Mouse (Mus musculus): ENCODE measurements around the gene Notch4. TPM values are rescaled to one million over a fixed set of nuclear protein-coding genes. Genes with fewer than 3 reads are reported as not detected.
A peak's percentile ranks its signal among the peaks of the same experiment; 100 is the strongest.

Gene Notch4
- polyA plus RNA-seq, 1 experiment from 2014 or later, result 9.8 TPM

- H3K4me1 ChIP-seq (ENCODE audit: control insufficient read depth in 2 of 2, insufficient read depth in 2 of 2, low read length in 2 of 2), result peaks cover 8% of the 10 kb centered on the region in 2 experiments
- ATAC-seq (ENCODE audit: insufficient number of reproducible peaks, insufficient read depth, low FRiP score, low read depth), result no peak
- H3K27me3 ChIP-seq (ENCODE audit: control insufficient read depth, insufficient read depth, low read length), result no peaks in the 10 kb centered on the region
- H3K36me3 ChIP-seq (ENCODE audit: control insufficient read depth, insufficient read depth, low read length), result no peaks in the 10 kb centered on the region
- H3K4me2 ChIP-seq (ENCODE audit: low read length), result no peak overlapping the region
- 26% methylated on average over 15 of the region's 15 CpGs for WGBS
- 0 out of 2 replicates have a peak, but pooled peaks cover 2% of the 10 kb centered on the region for H3K9me3 ChIP-seq (ENCODE audit: control insufficient read depth, low read length)
- no peak overlapping the region for H3K4me3 ChIP-seq (ENCODE audit: control insufficient read depth in 1 of 2, insufficient read depth in 1 of 2, low read depth in 1 of 2, low read length in 2 of 2)
- H3K9ac ChIP-seq (ENCODE audit: low read length), result no peak overlapping the region
- H3K27ac ChIP-seq (replicated peaks in 1 of 2; ENCODE audit: control insufficient read depth in 1 of 2, insufficient read depth in 1 of 2, low read depth in 2 of 2, low read length in 2 of 2), result no peak overlapping the region
These were observed 4.2 kb upstream of the Notch4 start for GRCm38 (mm10) chr17:34559895-34560294.

DNA sequence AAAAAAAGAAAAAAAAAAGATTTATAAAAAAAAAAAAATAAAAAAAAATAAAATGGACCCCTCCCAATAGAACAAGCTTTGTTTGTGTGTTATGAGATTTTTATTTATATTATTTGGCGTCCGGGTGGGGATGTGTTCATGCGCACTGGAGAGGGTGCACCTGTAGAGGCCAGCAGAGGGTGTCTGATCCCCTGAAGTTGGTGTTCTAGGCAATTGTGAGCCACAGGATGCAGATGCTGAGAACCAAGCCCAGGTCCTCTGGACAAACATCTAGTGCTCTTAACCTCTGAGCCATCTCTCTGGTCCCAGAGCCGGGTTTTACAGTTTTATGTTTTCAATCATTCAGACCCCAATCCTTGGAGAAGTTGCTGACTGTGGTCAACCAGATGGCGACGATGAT, 3.6 kb upstream of the Notch4 start:
- 87% methylated on average over 6 of the region's 6 CpGs for WGBS
- Histone ChIP-seq H3K4me3 (ENCODE audit: control insufficient read depth in 1 of 2, insufficient read depth in 1 of 2, low read depth in 1 of 2, low read length in 2 of 2) (no peak overlapping the region), H3K4me2 (ENCODE audit: low read length) (no peak overlapping the region), H3K27ac (replicated peaks in 1 of 2; ENCODE audit: control insufficient read depth in 1 of 2, insufficient read depth in 1 of 2, low read depth in 2 of 2, low read length in 2 of 2) (0 out of 4 replicates have a peak overlapping the region, but pooled peaks of 1 of the 2 experiments have one; percentile 55), H3K27me3 (ENCODE audit: control insufficient read depth, insufficient read depth, low read length) (no peaks in the 10 kb centered on the region), H3K9ac (ENCODE audit: low read length) (no peak overlapping the region), H3K4me1 (ENCODE audit: control insufficient read depth in 2 of 2, insufficient read depth in 2 of 2, low read length in 2 of 2) (peaks cover 8 to 11% of the 10 kb centered on the region in 2 experiments), H3K9me3 (ENCODE audit: control insufficient read depth, low read length) (0 out of 2 replicates have a peak, but pooled peaks cover 2% of the 10 kb centered on the region), H3K36me3 (ENCODE audit: control insufficient read depth, insufficient read depth, low read length) (no peaks in the 10 kb centered on the region)
- ATAC-seq (ENCODE audit: insufficient number of reproducible peaks, insufficient read depth, low FRiP score, low read depth), result no peak

DNA sequence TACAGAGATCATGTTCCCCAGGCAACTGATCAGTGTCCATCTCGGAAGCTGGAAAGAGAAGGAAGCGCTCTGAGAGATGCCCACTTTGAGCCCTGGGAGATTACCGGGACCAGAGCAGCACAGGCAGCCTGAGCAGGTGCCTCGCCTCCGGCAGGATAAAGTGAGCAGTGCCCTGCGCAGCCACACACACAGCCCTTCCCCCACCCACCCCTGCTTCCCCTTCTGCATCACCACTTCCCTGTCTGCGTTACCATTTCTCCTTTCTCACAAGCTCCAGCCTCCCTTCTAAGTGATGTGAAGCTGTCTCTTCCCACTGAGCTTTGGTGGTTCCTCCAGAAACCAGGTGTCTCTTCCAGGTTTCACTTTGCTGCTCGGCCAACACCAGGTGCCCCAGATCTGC, 2.9 kb upstream of the Notch4 start:
- Histone ChIP-seq H3K27me3 (ENCODE audit: control insufficient read depth, insufficient read depth, low read length) (no peaks in the 10 kb centered on the region), H3K27ac (replicated peaks in 1 of 2; ENCODE audit: control insufficient read depth in 1 of 2, insufficient read depth in 1 of 2, low read depth in 2 of 2, low read length in 2 of 2) (peak overlapping the region in 1 of 2 experiments; percentile 55; a peak in 2 of 4 replicates), H3K4me1 (ENCODE audit: control insufficient read depth in 2 of 2, insufficient read depth in 2 of 2, low read length in 2 of 2) (peaks cover 8 to 11% of the 10 kb centered on the region in 2 experiments), H3K4me2 (ENCODE audit: low read length) (peak overlapping the region; percentile 34; the same call in 1 of the 2 replicates), H3K9me3 (ENCODE audit: control insufficient read depth, low read length) (0 out of 2 replicates have a peak, but pooled peaks cover 2% of the 10 kb centered on the region), H3K4me3 (ENCODE audit: control insufficient read depth in 1 of 2, insufficient read depth in 1 of 2, low read depth in 1 of 2, low read length in 2 of 2) (no peak overlapping the region), H3K36me3 (ENCODE audit: control insufficient read depth, insufficient read depth, low read length) (no peaks in the 10 kb centered on the region), H3K9ac (ENCODE audit: low read length) (no peak overlapping the region)
- no peak for ATAC-seq (ENCODE audit: insufficient number of reproducible peaks, insufficient read depth, low FRiP score, low read depth)
- 41% methylated on average over 8 of the region's 8 CpGs for WGBS

- 52% methylated on average over 3 of the region's 3 CpGs for WGBS
- H3K36me3 ChIP-seq (ENCODE audit: control insufficient read depth, insufficient read depth, low read length), result no peaks in the 10 kb centered on the region
- H3K9me3 ChIP-seq (ENCODE audit: control insufficient read depth, low read length), result 0 out of 2 replicates have a peak, but pooled peaks cover 2% of the 10 kb centered on the region
- H3K27ac ChIP-seq (replicated peaks in 1 of 2; ENCODE audit: control insufficient read depth in 1 of 2, insufficient read depth in 1 of 2, low read depth in 2 of 2, low read length in 2 of 2), result no peak overlapping the region
- no peak for ATAC-seq (ENCODE audit: insufficient number of reproducible peaks, insufficient read depth, low FRiP score, low read depth)
- H3K27me3 ChIP-seq (ENCODE audit: control insufficient read depth, insufficient read depth, low read length), result no peaks in the 10 kb centered on the region
- H3K4me1 ChIP-seq (ENCODE audit: control insufficient read depth in 2 of 2, insufficient read depth in 2 of 2, low read length in 2 of 2), result peaks cover 8 to 11% of the 10 kb centered on the region in 2 experiments
- H3K9ac ChIP-seq (ENCODE audit: low read length), result no peak overlapping the region
- no peak overlapping the region for H3K4me2 ChIP-seq (ENCODE audit: low read length)
- no peak overlapping the region for H3K4me3 ChIP-seq (ENCODE audit: control insufficient read depth in 1 of 2, insufficient read depth in 1 of 2, low read depth in 1 of 2, low read length in 2 of 2)
These were observed 1.5 kb upstream of the Notch4 start for GRCm38 (mm10) chr17:34562595-34562994.

DNA sequence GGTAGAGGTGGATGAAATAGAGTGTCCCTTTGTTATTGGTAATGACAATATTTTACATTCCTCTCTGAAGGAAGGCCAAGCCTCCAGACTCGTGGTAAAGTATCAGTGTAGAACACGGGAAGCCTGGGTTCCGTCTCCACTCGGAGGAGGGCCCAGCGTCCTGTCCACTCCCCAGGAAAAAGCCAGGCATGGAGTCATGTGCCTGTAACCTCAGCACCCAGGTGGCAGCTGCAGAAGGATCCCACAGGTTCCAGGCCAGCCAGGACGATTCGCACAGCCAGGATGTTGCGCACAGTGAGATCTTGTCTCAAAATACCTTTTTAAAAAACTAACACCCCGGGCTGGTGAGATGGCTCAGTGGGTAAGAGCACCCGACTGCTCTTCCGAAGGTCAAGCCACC, 714 bp upstream of the Notch4 start:
- Histone ChIP-seq H3K4me2 (ENCODE audit: low read length) (no peak overlapping the region), H3K36me3 (ENCODE audit: control insufficient read depth, insufficient read depth, low read length) (no peaks in the 10 kb centered on the region), H3K4me1 (ENCODE audit: control insufficient read depth in 2 of 2, insufficient read depth in 2 of 2, low read length in 2 of 2) (peaks cover 8 to 11% of the 10 kb centered on the region in 2 experiments), H3K27me3 (ENCODE audit: control insufficient read depth, insufficient read depth, low read length) (no peaks in the 10 kb centered on the region), H3K9me3 (ENCODE audit: control insufficient read depth, low read length) (0 out of 2 replicates have a peak, but pooled peaks cover 2% of the 10 kb centered on the region), H3K27ac (replicated peaks in 1 of 2; ENCODE audit: control insufficient read depth in 1 of 2, insufficient read depth in 1 of 2, low read depth in 2 of 2, low read length in 2 of 2) (0 out of 4 replicates have a peak overlapping the region, but pooled peaks of 1 of the 2 experiments have one; percentile 41), H3K9ac (ENCODE audit: low read length) (no peak overlapping the region), H3K4me3 (ENCODE audit: control insufficient read depth in 1 of 2, insufficient read depth in 1 of 2, low read depth in 1 of 2, low read length in 2 of 2) (no peak overlapping the region)
- 65% methylated on average over 11 of the region's 11 CpGs for WGBS
- no peak for ATAC-seq (ENCODE audit: insufficient number of reproducible peaks, insufficient read depth, low FRiP score, low read depth)

DNA sequence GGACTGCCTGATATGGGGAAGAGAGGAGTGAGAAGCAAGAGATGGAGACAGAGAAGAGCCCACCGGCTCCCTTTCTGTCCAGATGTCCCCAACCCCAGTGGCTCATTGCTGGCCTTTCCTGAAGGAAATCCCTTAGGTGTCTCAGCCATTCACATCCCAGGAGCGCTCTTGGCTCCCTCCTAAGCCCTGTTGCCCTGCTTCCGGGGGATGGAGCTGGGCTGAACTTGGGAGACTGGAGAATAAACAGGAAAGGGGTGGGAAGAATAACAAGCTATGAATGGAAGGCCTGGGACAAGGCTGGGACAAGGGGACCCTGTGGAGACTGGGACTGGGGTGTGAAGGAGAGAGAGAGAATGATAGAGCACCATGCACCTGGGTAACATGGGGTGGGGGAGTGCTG, 728 bp downstream of the Notch4 start:
- Histone ChIP-seq H3K4me1 (ENCODE audit: control insufficient read depth in 2 of 2, insufficient read depth in 2 of 2, low read length in 2 of 2) (peaks cover 8 to 11% of the 10 kb centered on the region in 2 experiments), H3K27me3 (ENCODE audit: control insufficient read depth, insufficient read depth, low read length) (no peaks in the 10 kb centered on the region), H3K4me3 (ENCODE audit: control insufficient read depth in 1 of 2, insufficient read depth in 1 of 2, low read depth in 1 of 2, low read length in 2 of 2) (peak overlapping the region; percentile 18 to 28), H3K9me3 (ENCODE audit: control insufficient read depth, low read length) (0 out of 2 replicates have a peak, but pooled peaks cover 2% of the 10 kb centered on the region), H3K9ac (ENCODE audit: low read length) (peak overlapping the region; percentile 66), H3K36me3 (ENCODE audit: control insufficient read depth, insufficient read depth, low read length) (0 out of 2 replicates have a peak, but pooled peaks cover under 1% of the 10 kb centered on the region), H3K27ac (replicated peaks in 1 of 2; ENCODE audit: control insufficient read depth in 1 of 2, insufficient read depth in 1 of 2, low read depth in 2 of 2, low read length in 2 of 2) (peak overlapping the region; percentile 52 to 82), H3K4me2 (ENCODE audit: low read length) (peak overlapping the region; percentile 55)
- peak; percentile 70 for ATAC-seq (ENCODE audit: insufficient number of reproducible peaks, insufficient read depth, low FRiP score, low read depth)
- WGBS, result 29% methylated on average over 3 of the region's 3 CpGs

- Histone ChIP-seq H3K27me3 (ENCODE audit: control insufficient read depth, insufficient read depth, low read length) (no peaks in the 10 kb centered on the region), H3K9ac (ENCODE audit: low read length) (no peak overlapping the region), H3K4me2 (ENCODE audit: low read length) (no peak overlapping the region), H3K9me3 (ENCODE audit: control insufficient read depth, low read length) (0 out of 2 replicates have a peak, but pooled peaks cover 5% of the 10 kb centered on the region), H3K36me3 (ENCODE audit: control insufficient read depth, insufficient read depth, low read length) (0 out of 2 replicates have a peak, but pooled peaks cover 2% of the 10 kb centered on the region), H3K4me1 (ENCODE audit: control insufficient read depth in 2 of 2, insufficient read depth in 2 of 2, low read length in 2 of 2) (peaks cover 8 to 11% of the 10 kb centered on the region in 2 experiments), H3K4me3 (ENCODE audit: control insufficient read depth in 1 of 2, insufficient read depth in 1 of 2, low read depth in 1 of 2, low read length in 2 of 2) (no peak overlapping the region), H3K27ac (replicated peaks in 1 of 2; ENCODE audit: control insufficient read depth in 1 of 2, insufficient read depth in 1 of 2, low read depth in 2 of 2, low read length in 2 of 2) (no peak overlapping the region)
- WGBS, result 54% methylated on average over 9 of the region's 9 CpGs
- ATAC-seq (ENCODE audit: insufficient number of reproducible peaks, insufficient read depth, low FRiP score, low read depth), result no peak
These were observed 3.2 kb downstream of the Notch4 start for GRCm38 (mm10) chr17:34567311-34567710.
